Mouse (Mus musculus): ENCODE measurements around the gene Otp. TPM values are rescaled to one million over a fixed set of nuclear protein-coding genes. Genes with fewer than 3 reads are reported as not detected.
A peak's percentile ranks its signal among the peaks of the same experiment; 100 is the strongest.

Otp gene
- total RNA-seq, 2 experiments from 2014 or later, result not detected

DNA sequence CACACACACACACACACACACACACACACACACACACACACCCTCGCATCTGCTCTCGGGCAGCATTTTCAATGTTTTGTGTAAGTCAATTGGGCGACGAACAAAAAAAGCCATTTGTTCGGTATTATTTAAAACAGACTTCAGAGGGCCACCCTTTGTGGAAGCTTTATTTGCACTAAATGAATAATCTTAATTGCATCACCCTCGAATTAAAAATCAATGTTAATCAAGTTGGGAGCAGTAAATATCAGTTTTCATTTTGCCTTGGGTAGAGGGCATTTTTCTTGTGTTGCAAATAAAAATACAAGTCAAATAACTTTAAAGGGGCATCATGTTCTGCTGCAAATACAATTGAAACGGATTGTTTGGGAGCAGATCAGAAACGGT lies 1.4 kb upstream of the Otp start:
- no peak for DNase-seq

DNA sequence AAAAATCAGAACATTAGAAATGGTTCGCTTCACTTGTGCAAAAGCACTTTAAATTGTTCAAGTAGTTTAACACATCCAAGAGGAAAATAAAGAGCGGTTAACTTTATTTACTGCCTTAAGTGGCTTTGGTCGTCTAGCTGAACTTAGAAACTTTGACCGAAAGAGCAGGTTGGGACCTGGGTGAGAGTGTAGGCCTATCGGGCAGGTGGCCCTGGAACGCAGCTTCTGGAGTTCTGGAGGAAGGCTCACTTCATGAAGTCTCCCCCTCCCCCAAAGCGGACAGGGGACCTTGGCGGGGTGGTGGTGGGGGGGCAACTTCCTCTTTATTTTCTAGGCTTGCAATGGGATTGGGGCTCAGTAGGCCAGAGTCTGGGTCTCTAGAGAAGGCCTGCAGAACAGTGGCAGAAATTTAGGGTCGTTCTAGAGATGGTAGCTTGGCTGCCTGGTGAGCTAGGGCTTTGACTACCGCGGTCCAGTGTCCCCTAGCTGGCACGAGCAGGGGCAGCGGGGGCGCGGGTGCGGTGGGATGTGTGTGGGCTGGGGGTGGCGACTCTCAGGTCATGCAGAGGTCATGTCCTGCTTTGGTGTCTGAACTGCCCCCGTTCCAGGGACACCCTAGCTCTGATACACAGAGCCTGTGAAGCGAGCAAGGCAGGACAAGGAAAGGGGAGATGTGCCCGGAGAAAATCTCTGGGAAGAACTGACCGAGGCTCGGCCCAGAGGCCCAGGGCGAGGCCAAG lies 576 bp upstream of the Otp start:
- no peak for DNase-seq

DNA sequence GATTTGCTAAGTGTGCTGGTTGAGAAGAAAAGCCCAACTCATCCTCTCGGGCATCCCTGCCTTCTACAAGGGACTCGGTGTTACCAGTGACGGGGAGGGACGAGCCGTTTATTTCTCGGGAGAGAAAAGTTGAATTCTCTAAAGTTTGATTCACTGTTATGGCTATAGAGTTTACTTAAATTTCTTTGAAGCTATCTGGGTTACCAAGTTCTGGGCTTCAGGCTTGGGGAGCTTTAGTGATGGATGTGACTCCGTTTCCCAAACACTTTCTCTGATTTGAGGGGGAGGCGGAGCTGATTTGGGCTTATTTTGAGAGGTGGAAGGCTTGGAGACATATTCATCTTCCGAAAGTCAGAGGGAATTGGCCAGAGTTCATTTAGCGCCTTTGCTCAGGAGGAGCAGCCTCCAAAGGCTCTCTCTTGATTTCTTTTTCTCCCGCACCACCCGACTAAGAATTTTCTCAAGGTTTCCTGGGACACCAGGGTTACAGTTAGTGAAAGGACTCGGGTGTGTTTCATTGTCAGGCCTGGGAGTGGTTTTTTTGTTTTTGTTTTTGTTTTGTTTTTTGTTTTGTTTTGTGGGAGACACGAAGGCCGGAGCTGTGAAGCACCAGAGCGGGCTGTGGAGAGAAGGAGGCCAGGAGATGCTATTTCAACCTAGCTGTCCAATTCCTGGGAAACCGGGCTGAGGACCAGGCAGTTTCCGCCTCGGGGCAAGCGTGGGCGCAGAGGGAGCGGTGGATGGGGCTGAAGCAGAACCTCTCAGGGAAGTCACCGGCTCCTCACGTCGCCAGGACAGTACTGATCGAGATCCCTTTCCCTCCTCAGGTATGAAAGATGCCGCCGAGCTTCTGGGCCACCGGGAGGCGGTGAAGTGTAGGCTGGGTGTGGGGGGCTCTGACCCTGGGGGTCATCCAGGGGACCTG lies 1.1 kb downstream of the Otp start:
- DNase-seq, result no peak

DNA sequence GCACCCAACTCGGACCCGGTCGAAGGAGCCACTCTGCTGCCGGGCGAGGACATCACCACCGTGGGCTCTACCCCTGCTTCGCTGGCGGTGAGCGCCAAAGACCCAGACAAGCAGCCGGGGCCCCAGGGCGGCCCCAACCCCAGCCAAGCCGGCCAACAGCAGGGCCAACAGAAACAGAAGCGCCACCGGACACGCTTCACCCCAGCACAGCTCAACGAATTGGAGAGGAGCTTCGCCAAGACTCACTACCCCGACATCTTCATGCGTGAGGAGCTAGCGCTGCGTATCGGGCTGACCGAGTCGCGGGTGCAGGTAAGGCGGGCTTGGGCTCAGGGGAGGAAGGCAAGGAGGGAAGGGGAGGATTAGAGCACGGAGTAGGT lies 1.8 kb downstream of the Otp start:
- DNase-seq, result no peak

DNA sequence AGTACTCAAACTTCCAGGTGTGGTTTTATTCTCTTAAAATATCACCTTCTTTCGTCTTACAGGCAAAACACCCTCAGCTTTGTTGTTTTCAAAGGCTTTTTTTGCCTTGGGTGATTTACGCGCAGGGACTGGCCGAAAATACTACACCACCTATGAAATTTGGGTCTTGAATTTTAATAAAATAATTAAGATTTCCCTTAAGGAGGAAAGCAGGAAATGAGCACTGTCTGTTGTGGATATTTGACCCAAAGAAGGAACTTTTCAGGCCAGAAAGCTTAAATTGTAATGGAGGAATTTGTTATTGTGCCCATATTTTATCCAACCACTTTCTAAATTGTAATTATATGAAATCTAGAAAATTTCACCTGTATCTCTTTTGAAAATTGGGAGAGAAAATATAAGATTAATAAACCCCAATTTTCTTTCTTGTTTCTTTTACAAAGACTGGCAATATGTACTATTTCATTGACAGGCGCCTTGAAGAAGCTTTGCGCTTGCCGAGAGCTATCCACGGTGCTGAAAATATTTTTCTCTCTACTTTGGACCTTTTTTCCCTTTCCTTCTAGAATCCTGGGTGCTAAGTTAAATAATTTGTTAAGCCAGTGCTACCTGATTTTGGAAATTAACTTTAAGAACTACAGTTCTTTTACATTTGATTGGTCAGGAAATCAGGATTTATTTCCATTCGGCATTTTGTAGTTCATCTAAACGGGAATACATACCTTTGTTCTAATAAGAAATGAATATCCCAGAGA lies 2.8 kb downstream of the Otp start:
- no peak for DNase-seq

DNA sequence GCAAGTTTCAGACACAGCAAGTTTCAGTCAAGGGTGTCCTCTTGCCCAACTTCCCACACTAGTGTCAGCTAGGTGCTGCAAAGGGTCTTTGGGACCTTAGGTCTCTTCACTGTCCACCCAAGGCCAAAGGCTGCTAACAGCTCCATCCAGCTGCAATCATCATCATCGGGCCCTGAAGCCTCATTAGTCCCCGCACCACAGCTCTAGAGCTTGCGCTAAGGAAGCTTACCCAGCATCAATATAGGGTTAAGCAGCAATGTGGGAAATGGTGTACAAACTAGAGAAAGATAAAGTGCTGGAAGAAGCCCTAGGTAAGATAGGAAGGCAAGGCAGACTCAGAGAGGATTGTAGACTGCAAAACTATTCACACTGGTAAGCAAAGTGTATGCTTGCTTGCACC lies 5.8 kb downstream of the Otp start:
- no peak for DNase-seq

DNA sequence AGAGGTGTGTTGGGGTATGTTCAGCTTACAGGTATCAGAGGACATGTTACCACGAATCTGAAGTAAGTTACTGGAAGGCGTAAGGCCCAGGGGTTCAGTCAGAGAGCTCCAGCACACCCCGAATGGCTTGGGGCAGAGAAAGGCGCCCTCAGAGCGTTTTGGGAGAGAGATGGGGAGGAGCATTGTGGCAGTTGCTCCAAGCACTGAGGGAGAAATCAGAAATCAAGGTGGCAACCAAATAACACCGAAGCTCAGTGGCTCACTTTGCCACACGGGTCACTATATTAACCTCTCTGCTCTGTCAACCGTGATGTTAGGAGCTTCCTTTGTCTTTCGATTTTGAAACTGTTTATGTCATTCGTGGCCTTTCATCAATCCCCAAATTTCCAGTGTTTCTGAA lies 6.8 kb downstream of the Otp start:
- DNase-seq, result no peak

DNA sequence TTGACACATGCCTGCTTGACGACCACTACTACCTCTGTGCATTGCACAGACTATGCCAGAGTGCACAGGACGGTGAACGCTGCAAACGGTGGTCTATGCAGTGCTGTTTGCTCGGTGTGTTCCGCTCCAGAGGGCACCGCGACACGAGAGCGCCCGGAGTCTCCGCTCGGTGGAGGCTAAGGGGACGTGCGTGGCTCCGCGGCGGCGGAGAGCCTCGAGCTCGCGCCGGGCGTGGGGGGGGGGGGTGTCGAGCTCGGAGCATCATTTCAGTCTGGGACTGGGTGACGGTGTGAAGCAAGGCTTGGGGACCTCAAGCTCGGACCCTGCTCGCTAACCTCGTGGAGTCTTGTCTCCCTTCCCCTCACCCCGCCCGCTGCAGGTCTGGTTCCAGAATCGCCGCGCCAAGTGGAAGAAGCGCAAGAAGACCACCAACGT lies 7.3 kb downstream of the Otp start:
- no peak for DNase-seq

DNA sequence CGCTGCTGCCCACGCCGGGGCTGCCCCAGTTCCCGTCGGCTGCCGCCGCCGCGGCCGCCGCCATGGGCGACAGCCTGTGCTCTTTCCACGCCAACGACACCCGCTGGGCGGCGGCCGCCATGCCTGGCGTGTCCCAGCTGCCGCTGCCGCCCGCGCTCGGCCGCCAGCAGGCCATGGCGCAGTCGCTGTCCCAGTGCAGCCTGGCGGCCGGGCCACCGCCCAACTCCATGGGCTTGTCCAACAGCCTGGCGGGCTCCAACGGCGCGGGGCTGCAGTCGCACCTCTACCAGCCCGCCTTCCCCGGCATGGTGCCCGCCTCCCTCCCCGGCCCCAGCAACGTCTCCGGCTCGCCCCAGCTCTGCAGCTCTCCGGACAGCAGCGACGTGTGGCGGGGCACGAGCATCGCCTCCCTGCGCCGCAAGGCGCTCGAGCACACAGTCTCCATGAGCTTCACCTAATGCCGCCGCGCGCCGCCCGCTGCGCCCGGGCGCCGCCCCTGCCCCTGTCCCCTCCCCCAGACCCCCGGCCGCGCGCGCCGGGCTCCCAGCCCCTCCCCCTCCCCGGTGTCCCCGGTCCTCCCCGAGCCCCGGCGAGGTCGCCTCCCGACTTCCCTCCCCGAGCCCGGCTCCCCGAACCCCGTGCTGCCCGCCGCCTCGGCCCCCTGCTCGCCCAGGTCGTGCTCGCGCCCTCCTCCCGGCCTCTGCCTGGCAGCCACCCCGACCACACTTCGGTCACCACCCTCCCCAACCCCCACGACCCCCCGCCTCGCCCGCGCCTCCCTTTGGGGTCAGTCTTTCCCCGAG lies 8.0 kb downstream of the Otp start:
- peak; percentile 51 for DNase-seq

DNA sequence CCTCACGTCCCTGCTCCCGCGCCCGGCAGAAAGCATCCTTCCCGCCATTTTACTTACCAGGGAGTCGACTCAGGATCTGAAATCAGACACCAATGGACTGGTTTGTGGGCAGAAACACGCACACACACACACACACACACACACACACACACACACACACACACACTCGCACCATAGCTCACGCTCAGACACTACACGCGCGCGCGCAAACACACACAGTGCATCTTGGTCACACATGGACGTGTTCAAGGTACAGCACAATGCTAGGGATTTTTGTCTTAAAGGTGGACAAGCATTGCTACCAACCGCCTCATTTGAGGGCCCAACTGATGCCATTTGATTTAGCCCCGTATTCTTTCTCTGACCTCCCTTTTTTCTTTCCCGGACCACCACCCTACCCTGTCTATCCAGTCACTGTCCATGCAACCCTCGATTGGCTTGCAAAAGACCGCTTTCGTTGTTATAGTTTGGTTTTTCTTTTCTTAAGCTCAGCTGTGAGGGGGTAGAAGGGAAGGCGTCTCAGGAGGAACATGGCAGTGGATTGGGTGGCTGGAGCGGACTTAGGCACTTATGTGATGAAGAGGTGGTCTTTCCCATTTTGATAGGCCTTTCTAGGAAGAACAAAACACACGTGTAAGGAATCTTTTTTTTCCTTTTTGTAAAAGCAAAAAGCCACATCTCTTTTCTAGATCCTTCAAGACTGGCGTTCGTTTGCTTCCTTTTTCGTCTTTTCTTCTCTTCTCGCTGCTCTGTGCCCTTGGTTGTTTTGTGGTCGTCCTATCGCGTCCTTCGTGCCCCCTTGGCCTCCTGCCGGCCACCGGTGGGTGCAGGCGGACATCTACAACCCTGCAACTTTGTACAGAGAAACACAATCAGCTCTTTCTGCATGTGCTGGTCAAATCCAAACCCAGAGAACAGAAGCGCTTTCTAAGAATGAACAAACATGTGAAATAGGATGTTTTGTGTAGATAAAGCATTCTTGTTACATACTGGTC lies 8.9 kb downstream of the Otp start:
- DNase-seq, result no peak

DNA sequence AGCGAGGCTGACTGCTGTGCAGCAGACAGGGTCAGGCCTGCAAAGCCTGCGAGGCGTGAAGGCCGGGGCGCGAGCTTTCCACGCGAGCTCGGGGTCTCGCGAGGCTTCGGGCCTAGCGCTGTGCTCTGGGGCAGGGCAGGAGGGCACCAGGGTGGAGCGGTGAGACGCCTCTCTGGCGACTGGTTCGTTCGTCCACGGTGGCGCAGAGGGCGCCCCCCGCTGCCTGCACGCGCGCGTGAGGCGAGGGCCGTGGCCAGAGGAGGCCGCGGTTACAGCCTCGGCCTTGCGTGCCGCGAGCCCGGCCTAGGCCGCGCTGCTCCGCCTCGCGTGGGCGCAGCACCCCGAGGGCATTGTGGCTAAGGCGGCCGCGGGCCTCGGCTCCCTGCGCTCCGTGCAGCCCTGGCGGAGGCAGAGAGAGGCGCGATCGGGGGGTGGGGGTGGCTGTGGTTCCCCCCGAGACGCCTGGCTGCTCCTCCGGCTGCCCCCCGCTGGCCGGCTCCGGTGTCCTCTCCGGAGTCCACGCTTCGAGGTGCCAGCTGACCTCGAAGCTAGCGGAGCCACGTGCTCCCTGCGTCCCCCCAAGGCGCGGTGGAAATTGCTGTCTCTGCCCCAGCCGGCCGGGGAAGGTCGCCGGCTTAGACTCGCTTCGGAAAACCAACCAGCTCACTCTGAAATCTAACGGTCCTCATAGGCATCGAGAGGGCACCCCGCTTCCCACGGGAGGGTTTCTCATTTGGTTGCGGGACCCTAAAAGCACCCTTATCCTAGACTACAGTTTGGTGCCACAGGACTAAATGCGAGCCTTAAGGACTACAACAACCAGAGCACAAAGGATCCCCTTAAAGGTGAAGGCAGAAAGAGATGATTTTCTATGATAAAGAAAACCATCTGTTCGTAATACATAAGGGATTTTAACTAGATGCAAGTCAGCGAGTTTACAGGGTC lies 10.2 kb downstream of the Otp start:
- DNase-seq, result peak; percentile 37

DNA sequence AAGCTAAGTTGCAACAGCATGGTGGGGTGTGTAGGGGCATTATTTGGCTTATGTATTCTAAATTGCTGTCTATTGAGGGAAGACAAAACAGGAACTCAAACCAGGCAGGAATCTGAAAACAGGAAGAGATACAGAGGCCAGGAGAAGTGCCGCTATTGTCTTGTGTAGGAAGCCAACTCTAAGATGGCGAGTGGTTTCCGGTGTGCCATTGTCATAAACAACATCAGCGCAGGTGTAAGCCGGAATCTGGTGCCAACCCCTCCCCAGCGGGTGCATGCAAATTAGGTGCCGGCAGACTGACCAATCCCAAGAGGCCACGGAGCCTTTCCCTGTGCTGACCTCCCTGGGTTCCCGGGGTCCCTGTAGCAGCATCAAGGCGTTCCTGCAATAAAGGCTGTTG lies 32.4 kb downstream of the Otp start:
- no peak for DNase-seq

DNA sequence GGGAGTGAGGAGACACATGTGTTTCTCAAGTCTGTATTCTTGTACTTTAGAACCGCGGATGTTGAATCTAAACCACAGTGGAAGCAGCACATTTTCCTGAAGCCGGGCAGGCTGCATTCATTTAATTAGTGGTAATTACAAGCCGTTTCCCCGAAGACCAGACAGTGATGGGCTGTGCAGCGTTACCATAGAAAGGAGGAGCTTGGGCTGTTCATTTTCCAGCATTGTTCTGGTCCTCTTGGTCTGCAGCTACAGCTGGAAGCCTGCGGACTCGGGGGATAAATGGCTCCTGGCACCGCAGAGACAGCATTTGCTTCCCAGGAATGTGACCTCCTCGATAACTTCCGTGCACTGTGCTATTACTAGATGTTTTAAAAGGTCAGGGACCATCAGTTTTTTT lies 37.6 kb downstream of the Otp start:
- no peak for DNase-seq

DNA sequence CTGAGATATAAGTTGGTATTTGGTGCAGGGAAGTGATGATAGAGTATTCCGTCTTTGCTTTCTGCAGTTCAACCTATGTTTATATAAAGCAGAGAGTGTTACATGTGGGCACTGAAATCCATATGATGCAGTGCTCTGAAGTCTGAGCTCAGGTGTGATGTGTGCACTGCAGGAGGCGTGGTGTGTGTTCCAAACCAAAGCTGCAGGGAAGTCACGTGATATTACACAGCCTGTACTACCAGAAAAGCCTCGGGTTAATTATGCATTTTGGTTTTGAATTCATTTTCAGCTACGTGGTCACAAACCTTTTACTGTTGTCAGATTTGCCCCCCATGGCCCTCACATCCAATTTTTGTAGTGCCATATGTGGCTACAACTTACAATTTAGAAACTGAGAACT lies 40.3 kb downstream of the Otp start:
- DNase-seq, result no peak

DNA sequence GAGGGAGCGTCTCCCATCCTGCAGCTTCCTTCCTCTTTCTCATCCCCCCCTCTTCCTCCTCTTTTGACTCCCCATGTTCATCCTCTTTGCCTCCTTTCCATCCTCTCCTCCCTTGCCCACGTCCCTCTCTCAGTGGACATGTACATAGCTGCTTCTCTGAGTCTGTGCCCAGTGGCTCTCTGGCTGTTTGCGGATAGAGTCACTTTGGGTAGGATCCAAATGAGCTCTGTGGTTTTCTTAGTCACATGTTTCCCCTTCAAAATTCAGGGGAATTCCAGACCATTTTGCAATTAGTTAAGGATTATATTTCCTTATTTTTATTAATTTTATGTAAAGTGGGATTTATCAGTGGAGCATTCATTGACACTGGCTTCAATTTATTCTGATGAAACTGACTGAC lies 52.7 kb downstream of the Otp start:
- DNase-seq, result no peak

All from gastrocnemius, postnatal 10 days (tissue).